30 mouse cellular contexts compared by ENCODE assay signal in genomic region chr19:41123009-41123408, GRCm38 (mm10). TPM values are rescaled to one million over a fixed set of nuclear protein-coding genes. Genes with fewer than 3 reads are reported as not detected.
"Had no signal": no experiment of that assay in that cellular context is flagged by ENCODE, and none has a peak within 500 bp of the region (broad histone marks: within the 10 kb centered on the region; RNA-seq: fewer than 3 reads in every experiment).

No protein-coding gene starts in this region.

- DNase-seq: gastrocnemius, adult 2 months; gastrocnemius, postnatal 10 days; gastrocnemius, postnatal 25 days; heart, adult 18-20 months; heart, postnatal 10 days; heart, postnatal 4 days; kidney, adult 18-20 months; kidney, adult 8-10 months; kidney, postnatal 10 days; kidney, postnatal 25 days; kidney, postnatal 4 days; left cerebral cortex, postnatal 4 days had no signal

- H3K27ac ChIP-seq: gastrocnemius, adult 2 months; heart, embryonic 10.5 days; hindbrain, embryonic 10.5 days; hindbrain, embryonic 12.5 days; hindbrain, embryonic 14.5 days; intestine, embryonic 15.5 days; layer of hippocampus, adult 2 months; left cerebral cortex, adult 2 months; limb, embryonic 13.5 days; limb, embryonic 15.5 days had no signal

- H3K9me3 ChIP-seq: heart, embryonic 10.5 days; heart, embryonic 12.5 days; hindbrain, embryonic 10.5 days; hindbrain, embryonic 12.5 days; intestine, embryonic 15.5 days; limb, embryonic 13.5 days; limb, embryonic 15.5 days had no signal

- H3K9ac ChIP-seq: heart, embryonic 12.5 days; hindbrain, embryonic 12.5 days; hindbrain, embryonic 14.5 days; intestine, embryonic 15.5 days; limb, embryonic 13.5 days; limb, embryonic 15.5 days had no signal

- H3K27me3 ChIP-seq: hindbrain, embryonic 12.5 days; intestine, embryonic 15.5 days; limb, embryonic 13.5 days; limb, embryonic 15.5 days had no signal

- H3K4me3 ChIP-seq: gastrocnemius, adult 2 months; heart, embryonic 10.5 days; heart, embryonic 12.5 days; hindbrain, embryonic 10.5 days; hindbrain, embryonic 12.5 days; intestine, embryonic 15.5 days; layer of hippocampus, adult 2 months; left cerebral cortex, adult 2 months; limb, embryonic 13.5 days; limb, embryonic 15.5 days had no signal

- ATAC-seq: hindbrain, embryonic 16.5 days; inflammation-experienced regulatory T-cells, adult 6 months; intestine, embryonic 15.5 days; intestine, postnatal 0 days had no signal

- H3K36me3 ChIP-seq: heart, embryonic 10.5 days; heart, embryonic 12.5 days; hindbrain, embryonic 10.5 days; hindbrain, embryonic 12.5 days; intestine, embryonic 15.5 days; limb, embryonic 13.5 days; limb, embryonic 15.5 days had no signal

- H3K4me2 ChIP-seq: heart, embryonic 12.5 days; hindbrain, embryonic 12.5 days; hindbrain, embryonic 14.5 days; intestine, embryonic 15.5 days; limb, embryonic 13.5 days; limb, embryonic 15.5 days had no signal

- H3K4me1 ChIP-seq: heart, embryonic 10.5 days; heart, embryonic 12.5 days; intestine, embryonic 15.5 days had no signal

RNA-seq across cellular contexts. Expression of gene Opalin, which starts 46.1 kb away (rescaled TPM):
- polyA plus RNA-seq: heart, embryonic 10.5 days; heart, embryonic 16.5 days; hindbrain, embryonic 10.5 days; hindbrain, embryonic 12.5 days; hindbrain, embryonic 14.5 days; hindbrain, embryonic 16.5 days; inflammation-experienced regulatory T-cells, adult 6 months; intestine, embryonic 15.5 days; intestine, postnatal 0 days; kidney, embryonic 14.5 days; kidney, embryonic 16.5 days; limb, embryonic 11.5 days; limb, embryonic 13.5 days; limb, embryonic 15.5 days; liver, adult 2 months had no signal
